Mouse (Mus musculus): Measurements from ENCODE around the gene Dlg4.

DNA sequence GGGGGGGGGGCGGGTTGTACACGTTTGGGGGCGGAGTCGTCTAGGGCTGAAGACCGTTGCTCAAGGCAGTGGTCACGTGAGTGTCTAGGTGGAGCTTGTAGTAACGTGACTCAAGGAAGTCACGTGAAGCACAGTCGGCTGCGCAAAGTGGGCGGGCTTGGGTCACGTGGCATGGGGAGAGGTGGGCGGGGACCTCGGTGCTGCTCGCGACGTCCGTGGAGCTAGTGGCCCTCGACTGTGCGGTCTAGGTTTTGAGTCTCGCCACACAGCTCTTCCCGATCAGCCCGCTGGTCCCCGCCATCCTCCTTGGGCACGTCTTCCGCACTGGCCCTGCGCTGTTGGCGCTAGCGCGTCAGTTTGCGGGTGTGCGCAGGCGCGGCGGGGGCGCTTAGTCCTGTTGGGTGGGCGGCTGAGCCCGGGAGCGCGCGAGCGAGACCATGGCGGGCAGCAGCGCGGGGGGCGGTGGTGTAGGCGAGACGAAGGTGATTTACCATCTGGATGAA lies 16.3 kb upstream of the Dlg4 start, which contains the start of gene Dvl2:
- no peak for TF ChIP-seq CTCF (IDR thresholded peaks at IDR 0.05; ENCODE audit: insufficient read depth, low read depth, low read length)
- TF ChIP-seq POLR2A (IDR thresholded peaks at IDR 0.05; ENCODE audit: insufficient read depth, low read depth, low read length) = peak; percentile 75
